Mouse (Mus musculus) c-Kit-positive CD71-positive TER-119-positive erythroid progenitor cells, embryonic 14.5 days (primary cell): ENCODE data around the gene Pole2.

ENCODE experiments used
- DNase-seq: peaks from one replicate; pipeline ENCODE4 v3.0.0-alpha.2; 2013; ENCODE audit warnings: low spot score

The Pole2 gene

DNA sequence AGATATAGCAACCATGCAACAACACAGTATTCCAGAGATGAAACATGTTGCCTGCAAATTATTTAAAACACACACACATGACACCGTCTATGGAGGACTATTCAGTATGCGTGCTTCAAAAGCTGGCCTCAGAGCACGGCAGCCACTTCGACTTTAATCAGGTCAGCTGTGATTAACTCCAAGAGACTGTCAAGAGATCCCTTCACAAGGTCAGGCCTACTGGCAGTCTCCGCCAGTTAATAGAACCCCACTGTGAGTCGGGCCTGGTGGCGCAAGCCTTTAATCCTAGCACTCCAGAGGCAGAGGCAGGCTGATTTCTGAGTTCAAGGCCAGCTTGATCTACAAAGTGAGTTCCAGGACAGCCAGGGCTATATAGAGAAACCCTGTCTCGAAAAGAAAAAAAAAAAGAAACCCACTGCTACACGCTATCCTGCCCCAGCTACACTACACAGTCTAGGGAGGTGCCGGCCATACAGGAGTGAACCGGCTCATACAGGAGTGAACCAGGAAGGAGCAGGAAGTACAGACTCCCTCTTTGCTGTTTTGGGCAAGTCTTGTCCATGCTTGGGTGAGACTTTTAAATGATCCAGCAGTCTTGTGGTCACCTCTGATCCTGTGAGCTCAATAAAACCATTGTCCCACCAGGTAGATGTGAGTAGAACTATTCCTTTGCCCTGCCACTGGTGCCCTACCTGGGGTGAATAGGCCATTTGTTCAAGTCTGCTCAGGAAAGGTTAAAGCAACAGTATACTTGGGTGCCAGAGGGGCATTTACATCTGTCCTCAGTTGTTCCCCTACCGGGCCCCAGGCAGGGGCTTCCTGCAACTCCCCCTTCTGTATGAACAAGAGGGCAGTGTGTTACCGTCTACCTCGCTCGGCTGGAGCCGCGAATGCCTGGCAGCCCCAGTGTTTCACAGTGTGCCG is 17.7 kb downstream of the Pole2 start:
- no peak for DNase-seq

DNA sequence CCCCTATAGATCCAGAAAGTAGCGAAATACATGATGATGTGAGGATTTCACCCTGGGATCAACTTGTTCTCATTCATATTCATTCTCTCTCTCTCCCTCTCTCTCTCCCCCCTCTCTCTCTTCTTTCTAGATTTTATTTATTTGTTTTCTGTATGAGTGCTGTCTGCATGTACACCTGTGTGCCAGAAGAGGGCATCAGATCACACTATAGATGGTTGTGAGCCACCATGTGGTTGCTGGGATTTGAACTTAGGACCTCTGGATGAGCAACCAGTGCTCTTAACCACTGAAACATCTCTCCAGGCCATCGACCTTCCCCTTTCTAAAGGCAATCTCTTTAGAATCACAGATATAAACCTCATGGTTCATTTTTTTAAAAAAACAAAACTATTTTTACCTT is 19.5 kb downstream of the Pole2 start:
- DNase-seq, result no peak

DNA sequence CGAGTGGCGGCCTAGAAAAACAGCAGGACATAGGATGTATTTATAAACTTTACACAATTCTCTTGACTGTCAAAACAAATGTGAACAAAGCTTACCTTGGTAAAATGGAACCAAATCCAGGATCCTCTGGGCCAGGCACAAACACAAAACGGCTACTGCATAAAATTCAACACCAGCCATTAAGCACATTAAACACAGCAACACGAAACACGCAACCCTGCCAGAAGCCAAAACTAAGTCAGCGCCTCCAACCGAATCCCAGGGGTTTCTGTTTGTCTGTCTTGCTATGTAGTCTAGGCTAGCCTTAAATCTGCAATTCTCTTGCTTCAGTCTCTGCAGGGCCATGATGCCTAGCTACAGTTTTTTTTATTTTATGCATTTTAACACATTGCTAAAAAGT is 20.1 kb downstream of the Pole2 start:
- no peak for DNase-seq

DNA sequence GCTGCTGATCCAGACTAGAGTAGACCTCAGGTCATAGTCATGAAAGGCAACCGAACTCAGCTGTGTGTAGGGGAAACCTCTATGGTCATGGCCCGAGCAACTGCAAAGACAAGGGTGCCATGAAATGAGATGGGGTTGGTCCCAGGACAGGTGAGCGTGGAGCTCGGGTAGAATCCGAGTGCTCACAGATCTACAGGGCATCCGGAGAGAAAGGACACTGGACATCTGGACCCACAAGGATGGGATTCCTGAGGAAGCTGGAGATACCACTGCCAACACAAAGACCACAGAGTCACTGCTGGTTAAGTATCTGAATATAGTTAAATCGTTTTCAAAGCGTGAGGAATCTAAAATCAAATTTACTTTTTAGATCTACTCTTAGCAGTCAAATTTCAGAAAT is 20.6 kb downstream of the Pole2 start:
- no peak for DNase-seq

DNA sequence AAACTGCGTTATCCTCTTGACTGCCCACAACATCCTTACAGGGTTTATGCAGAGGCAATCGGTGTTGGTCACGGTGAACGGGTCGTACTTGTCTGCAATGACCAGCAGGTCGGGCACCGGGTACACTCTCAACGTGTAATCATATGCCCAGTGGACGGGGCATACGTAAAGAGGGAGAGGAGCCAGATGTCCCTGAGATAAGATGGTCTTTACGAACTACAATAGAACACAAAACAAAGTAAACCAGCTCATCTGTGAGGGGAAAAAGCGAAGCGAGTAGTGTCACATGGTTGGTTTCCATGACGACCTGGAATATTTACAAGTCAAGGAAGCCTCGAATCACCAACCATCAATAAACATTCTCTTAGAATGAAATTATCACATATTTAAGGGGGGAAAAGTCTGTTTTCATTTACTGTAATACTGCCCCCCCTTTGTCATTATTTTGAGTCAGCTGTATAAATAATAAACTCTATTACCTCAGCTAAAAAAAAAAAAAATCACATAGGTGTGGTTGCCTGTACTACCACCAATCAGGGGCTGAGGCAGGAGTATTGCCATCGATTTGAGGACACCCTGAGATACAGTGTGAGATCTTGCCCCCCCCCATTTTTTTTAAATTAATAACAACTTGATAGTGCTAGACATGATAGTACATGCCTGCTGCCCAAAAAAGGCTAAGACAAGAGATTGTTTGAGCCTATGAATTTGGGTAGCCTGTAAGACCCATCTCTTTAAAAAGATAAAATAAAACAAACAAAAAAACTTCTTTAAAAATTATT is 23.8 kb downstream of the Pole2 start, which contains the start of gene Gm49384:
Gene Gm49384, minus strand, starts transcription at position 216 of the 782 bp plus-strand sequence.
- DNase-seq, result no peak

DNA sequence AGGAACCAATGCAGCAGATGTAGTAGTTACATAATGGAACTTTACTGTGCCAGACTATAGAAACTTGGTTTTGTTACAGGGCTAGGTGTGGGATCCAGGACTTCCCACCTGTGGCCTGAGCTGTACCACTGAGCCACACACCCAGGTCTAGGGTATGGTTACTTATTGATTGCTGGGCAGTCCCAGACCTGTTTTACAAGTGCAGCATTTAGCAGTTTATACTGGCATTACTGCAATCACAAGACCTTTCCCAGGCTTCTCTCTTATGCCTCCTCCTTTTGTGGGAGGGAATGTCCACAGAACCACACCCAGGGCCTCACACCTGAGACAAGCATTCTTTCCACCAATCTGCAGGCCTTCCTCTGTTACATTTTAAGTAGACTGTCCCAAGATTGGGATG is 29.0 kb downstream of the Pole2 start:
- DNase-seq, result no peak

DNA sequence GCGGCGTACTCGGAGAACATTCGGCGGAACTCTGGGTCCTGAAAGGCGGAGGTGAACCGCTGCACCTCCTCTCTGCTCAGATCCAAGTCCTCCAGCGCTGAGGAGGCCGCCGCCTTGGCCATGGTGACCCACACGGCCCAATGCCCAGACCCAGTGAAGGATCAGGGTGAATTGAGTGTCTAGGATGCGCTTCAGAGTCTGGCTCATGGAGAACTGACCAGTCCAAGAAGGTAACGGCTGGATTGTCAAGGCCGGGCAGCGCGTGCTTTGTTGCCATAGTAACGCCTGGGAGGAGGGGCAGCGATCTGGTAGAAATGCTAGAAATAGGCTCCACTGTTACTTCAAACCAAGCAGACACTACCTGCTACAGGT is 29.8 kb downstream of the Pole2 start, which contains the start of gene Dnaaf2:
Gene Dnaaf2, minus strand, starts transcription at position 266 of the 372 bp plus-strand sequence.
- DNase-seq, result peak; percentile 67

DNA sequence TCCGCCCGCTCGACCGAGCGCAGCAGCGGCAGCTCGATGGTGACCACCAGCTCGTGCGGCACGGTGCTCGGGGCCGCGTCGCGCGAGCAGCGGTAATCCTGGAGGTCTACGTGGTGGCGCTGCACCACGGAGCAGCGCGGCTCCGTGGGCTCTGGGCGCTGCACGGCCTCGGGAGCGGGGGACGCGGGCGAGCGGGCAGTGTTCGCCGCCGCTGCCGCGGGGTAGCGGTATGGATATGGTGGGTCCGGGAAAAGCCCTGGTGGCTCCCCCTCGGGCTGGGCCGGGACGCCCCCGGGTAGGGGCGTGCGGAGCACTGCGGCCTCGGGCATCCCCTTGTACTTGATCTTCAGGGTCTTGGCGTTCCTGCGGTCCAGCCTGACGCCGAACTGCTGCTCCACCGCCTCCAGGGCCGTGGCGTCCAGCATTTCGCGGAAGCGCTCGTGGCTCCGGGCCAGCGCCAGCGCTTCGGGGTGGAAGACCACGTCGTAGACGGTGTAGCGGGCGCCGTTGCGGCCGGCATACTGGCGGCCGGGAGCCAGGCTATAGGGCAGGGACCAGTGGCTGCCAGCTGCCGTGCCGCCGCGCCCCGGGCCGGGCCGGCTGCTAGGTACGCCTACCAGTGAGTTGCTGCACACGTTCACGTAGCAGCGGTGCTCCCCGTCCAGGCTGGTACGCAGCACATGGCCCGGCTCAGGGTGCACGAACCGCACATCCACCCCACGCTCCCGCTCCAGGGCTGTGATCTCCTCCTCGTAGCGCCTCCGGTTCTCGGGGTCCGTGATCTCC is 30.4 kb downstream of the Pole2 start:
- DNase-seq, result peak; percentile 61

DNA sequence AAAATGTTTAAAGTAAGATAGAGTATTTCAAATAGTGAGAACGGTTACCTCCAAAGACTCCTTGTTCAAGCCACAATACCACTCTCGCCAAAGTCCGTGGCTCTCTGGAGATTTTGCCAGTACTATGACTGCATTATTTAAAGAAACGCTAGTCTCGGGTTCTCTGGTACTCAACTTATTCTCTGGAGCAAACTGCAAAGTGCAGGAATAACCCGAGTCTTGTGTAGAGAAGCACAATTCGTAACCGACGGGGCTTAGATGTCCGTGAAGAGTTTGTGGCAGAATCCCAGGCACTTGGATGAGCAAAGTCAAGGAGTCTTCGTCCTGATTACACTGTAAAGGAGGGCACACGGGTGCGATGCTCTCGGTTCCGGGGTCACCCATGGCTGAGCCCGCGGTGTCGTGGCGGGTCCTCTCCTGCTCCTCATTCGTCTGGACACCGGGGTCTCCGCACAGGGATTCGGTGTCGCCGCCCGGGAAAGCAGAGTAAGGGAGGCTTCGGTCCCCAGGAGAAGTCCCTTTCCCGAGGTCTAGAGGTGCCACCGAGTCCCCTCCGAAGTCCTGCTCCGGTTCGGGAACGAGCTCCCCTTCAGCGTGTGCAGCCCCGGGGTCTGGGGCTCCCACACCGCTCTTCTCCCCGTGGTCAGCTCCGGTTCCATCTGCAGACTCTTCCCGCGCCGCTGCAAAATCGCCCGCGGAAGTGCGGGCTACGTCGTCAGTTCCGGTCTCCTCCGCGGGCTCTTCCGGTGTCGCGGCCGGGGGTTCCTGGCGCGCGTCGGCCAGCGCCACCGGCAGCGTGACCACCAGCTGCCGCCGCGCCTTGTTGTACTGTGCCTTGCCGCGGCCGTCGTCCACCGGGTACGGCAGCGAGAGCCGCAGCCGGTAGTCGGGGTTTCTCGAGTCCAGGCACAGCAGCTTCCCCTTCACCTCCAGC is 31.3 kb downstream of the Pole2 start, which contains the start of gene Gm49383:
Gene Gm49383, minus strand, starts transcription at position 661 of the 934 bp plus-strand sequence.
- peak; percentile 68 for DNase-seq

DNA sequence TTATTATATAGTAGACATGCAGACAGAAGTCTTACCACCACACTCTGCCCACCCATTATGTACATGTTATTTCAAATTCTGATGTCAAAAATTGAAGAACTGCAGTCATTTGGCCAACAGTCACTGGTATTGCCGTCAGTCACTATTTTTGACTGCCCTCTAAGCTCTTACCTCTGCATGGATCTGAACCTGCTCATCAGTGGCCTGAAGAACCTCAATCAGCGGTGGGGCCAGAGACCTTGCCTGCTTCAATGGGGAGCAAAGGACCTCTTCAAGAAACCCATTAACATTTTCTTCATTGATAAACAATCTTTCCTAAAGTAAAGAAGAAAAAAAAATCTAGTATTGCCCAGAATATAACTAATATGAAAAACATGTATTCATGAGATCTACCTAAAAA is 35.4 kb downstream of the Pole2 start:
- DNase-seq, result no peak

DNA sequence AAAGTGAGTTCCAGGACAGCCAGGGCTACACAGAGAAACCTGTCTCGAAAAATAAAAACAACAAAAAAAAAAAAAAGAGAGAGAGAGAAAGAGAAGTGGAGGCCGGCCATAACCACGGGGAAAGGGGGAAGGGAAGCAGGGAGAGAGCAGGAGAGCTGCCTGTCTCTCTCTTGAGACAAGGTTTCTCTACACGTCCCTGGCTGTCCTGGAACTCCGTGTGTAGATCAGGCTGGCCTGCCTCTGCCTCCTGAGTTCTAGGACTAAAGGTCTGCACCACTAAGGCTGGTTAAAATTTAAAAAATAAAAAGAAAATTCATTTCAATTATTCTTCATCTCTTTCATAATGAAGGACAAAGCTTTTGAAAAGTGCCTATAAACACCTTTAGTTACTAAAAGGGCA is 36.6 kb downstream of the Pole2 start:
- no peak for DNase-seq

DNA sequence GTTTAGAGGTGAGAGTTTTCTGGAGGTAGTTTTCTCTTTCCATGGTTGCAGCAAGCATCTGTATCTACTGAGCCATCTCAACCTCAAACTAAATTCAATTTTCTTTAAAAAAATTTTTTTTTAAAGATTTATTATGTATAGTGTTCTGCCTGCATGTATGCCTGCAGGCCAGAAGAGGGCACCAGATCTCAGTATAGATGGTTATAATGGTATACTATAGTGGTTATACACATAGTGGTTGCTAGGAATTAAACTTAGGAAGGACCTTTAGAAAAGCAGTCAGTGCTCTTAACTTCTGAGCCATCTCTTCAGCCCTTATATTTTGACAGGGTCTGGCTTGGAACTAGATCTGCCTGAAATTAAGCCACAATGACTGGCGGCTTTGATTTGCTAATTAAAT is 37.5 kb downstream of the Pole2 start:
- DNase-seq, result no peak

DNA sequence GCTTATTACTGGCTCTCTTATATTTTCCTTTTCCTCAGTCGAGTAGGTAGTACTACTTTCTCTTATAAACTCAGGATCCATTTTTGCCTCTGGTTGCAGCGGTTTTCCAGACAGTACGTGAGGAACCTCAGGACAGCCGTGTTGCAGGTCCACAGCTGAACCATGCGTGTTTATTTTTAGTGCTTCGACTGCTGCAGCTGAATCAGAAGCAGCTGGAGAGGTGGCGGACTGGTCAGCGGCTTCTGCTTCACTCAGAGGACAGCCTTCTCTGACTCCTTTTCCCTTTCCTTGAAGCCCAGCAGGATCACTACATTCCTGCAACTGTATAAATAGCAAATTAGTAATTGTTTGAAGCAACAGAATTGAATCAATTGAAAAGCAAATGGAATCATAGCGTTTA is 37.9 kb downstream of the Pole2 start:
- no peak for DNase-seq

DNA sequence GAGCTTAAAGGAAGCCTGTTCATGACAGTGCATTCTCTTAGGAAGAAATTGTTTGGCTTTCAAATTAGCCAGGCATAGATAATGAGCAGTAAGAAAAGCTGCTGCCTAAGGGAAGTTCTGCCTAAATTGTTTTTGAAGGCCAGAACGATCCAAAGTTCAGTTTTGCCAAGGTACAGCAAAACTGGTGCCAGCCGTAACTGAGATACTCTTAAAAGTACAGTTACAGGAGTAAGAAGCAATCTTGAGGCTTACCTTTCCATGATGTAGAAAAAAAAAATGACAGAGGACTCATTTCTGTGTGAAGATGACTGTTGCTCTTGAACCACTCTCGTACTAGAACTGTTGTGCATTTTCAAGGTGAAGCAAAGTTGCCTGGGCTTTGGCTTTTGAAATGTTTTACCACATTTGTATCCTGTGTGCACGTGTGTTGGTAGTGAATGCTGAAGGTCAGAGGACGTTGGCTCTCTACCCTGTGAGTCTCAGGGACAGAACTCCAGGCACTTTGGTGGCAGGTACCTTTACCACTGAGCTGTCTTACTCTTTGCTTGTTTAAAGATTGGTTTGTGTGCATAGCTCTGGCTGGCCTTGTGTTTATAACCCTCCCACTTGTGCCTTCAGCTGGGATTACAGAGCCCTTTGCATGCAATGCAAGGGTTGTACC is 41.1 kb downstream of the Pole2 start:
- DNase-seq, result no peak

DNA sequence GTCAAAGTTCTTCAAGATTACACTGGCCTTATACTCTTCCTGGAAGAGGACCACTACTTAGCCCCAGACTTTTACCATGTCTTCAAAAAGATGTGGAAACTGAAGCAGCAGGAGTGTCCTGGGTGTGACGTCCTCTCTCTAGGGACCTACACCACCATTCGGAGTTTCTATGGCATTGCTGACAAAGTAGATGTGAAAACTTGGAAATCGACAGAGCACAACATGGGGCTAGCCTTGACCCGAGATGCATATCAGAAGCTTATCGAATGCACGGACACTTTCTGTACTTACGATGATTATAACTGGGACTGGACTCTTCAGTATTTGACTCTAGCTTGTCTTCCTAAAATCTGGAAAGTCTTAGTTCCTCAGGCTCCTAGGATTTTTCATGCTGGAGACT is 42.6 kb downstream of the Pole2 start:
- DNase-seq, result no peak

DNA sequence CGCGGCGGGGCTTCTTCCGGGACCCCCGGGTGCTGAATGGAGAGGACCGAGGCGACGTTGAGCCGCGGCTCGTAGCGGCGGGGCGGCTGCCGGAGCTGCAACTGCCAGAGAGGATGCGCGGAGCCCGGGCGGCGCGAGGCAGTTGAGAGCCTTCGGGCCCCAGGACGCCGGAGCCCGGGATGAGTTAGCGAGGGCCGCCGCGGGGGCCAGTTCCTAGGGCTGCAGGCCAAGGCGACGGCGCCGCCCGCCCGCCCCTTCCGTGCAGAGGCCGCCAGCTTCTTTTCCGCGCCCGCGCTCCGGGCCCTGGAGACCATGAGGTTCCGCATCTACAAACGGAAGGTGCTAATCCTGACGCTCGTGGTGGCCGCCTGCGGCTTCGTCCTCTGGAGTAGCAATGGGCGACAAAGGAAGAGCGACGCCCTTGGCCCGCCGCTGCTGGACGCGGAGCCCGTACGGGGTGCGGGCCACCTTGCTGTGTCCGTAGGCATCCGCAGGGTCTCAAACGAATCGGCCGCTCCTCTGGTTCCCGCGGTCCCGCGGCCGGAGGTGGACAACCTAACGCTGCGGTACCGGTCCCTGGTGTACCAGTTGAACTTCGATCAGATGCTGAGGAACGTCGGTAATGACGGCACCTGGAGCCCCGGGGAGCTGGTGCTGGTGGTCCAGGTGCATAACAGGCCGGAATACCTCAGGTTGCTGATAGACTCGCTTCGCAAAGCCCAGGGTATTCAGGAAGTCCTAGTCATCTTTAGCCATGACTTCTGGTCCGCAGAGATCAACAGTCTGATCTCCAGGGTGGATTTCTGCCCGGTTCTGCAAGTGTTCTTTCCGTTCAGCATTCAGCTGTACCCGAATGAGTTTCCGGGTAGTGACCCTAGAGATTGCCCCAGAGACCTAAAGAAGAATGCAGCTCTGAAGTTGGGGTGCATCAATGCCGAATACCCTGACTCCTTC is 43.4 kb downstream of the Pole2 start:
- peak; percentile 46 for DNase-seq

DNA sequence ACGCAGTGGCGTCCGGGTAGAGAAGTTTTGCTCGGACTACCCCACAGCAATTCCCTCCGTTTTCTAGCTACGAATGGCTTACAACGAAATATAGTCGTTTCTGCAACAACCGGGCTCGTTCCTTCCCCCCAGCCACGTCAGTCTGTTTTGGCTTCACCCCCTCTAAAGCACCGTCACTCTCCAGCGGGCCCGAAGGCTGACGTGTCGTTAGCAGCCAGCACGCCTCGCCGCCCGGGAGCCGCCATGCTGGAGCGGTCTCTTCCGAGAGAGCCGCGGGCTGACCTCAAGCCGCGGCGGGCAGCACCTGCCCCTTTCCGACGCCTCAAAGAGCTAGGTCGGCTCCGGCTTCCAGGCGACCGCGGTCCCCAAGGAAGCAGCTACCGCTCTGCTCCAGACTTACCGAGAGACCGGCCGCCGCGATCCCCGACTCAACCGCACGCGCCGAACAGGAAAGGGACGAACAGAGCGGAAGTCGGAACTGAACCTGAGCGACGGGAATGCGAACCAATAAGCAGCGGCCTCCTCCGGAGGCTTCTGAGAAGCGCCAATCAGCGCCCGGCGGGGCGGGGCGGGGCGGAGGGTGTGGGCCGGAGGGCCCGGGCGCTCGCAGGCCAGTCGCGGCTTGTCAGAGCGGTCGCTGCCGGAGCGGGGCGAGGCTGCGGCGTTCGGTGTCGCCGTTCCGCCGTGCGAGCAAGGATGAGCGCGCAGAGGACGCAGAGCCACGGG is 44.2 kb downstream of the Pole2 start, which contains the start of the genes Rpl36al and Mgat2:
Gene Rpl36al, minus strand, starts transcription at position 501 of the 726 bp plus-strand sequence.
Gene Mgat2, plus strand, starts transcription at position 575 of the 726 bp plus-strand sequence.
- DNase-seq, result peak; percentile 98

DNA sequence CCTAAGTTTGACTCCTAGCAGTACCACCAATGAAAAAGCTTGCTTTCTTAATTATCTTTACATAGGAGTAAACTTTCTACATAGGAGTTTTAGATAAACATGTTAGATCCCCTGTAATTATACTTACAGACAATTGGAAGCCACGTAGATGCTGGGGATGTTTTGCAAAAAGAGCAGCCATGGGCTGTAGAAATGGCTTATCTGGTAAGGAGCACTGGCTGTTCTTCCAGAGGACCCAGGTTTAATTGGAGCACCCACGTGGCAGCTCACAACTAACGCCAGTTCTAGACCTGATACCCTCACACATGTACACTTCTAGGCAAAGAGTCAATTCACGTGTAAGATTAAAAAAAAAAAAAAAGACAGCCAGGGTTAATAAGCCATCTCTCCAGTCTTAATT is 46.2 kb downstream of the Pole2 start:
- DNase-seq, result no peak
